Mouse (Mus musculus): ENCODE results near the gene Pex5. TPM values are rescaled to one million over a fixed set of nuclear protein-coding genes. Genes with fewer than 3 reads are reported as not detected.

Gene Pex5
- polyA plus RNA-seq, 1 experiment from 2014 or later: 43.3 TPM

- DNase-seq (ENCODE audit: low spot score): no peak
- H3K4me3 ChIP-seq: no peak overlapping the region
- no peaks in the 10 kb centered on the region for H3K9me3 ChIP-seq
- H3K27me3 ChIP-seq (replicated peaks; ENCODE audit: low read depth, poor library complexity, severe bottlenecking): no peaks in the 10 kb centered on the region
- no peak overlapping the region for H3K27ac ChIP-seq (replicated peaks)
- 61% methylated on average over 4 of the region's 4 CpGs for WGBS
- H3K4me1 ChIP-seq: no peaks in the 10 kb centered on the region
- no peaks in the 10 kb centered on the region for H3K36me3 ChIP-seq (replicated peaks)
Observed at GRCm38 (mm10) chr6:124377494-124378255, 37.2 kb downstream of the Pex5 start.

- H3K4me1 ChIP-seq: peaks cover 4% of the 10 kb centered on the region; the same call in 1 of the 2 replicates
- H3K36me3 ChIP-seq (replicated peaks): no peaks in the 10 kb centered on the region
- H3K4me3 ChIP-seq: no peak overlapping the region
- 86% methylated on average over 5 of the region's 5 CpGs for WGBS
- no peaks in the 10 kb centered on the region for H3K9me3 ChIP-seq
- no peak overlapping the region for H3K27ac ChIP-seq (replicated peaks)
- H3K27me3 ChIP-seq (replicated peaks; ENCODE audit: low read depth, poor library complexity, severe bottlenecking): no peaks in the 10 kb centered on the region
- no peak for DNase-seq (ENCODE audit: low spot score)
Observed at GRCm38 (mm10) chr6:124376311-124376710, 38.6 kb downstream of the Pex5 start.

- H3K27ac ChIP-seq (replicated peaks): no peak overlapping the region
- H3K9me3 ChIP-seq: no peaks in the 10 kb centered on the region
- no peak overlapping the region for H3K4me3 ChIP-seq
- 88% methylated on average over 11 of the region's 11 CpGs for WGBS
- no peak for DNase-seq (ENCODE audit: low spot score)
- H3K4me1 ChIP-seq: peaks cover 4% of the 10 kb centered on the region; the same call in 1 of the 2 replicates
- no peaks in the 10 kb centered on the region for H3K27me3 ChIP-seq (replicated peaks; ENCODE audit: low read depth, poor library complexity, severe bottlenecking)
- no peaks in the 10 kb centered on the region for H3K36me3 ChIP-seq (replicated peaks)
Observed at GRCm38 (mm10) chr6:124375435-124375884, 39.4 kb downstream of the Pex5 start.

- Histone ChIP-seq H3K27ac (replicated peaks) (no peak overlapping the region), H3K4me3 (no peak overlapping the region), H3K27me3 (replicated peaks; ENCODE audit: low read depth, poor library complexity, severe bottlenecking) (no peaks in the 10 kb centered on the region), H3K4me1 (peaks cover 4% of the 10 kb centered on the region; the same call in 1 of the 2 replicates), H3K9me3 (no peaks in the 10 kb centered on the region), H3K36me3 (replicated peaks) (no peaks in the 10 kb centered on the region)
- DNase-seq (ENCODE audit: low spot score): no peak
- WGBS: 89% methylated on average over 4 of the region's 4 CpGs
Observed at GRCm38 (mm10) chr6:124374683-124375082, 40.2 kb downstream of the Pex5 start.

GRCm38 (mm10) chr6:124373584-124374206, 41.2 kb downstream of the Pex5 start:
- DNase-seq (ENCODE audit: low spot score): no peak
- H3K4me1 ChIP-seq: peaks cover 4% of the 10 kb centered on the region; the same call in 1 of the 2 replicates
- H3K9me3 ChIP-seq: no peaks in the 10 kb centered on the region
- no peak overlapping the region for H3K4me3 ChIP-seq
- H3K36me3 ChIP-seq (replicated peaks): no peaks in the 10 kb centered on the region
- no peak overlapping the region for H3K27ac ChIP-seq (replicated peaks)
- WGBS: 88% methylated on average over 6 of the region's 6 CpGs
- no peaks in the 10 kb centered on the region for H3K27me3 ChIP-seq (replicated peaks; ENCODE audit: low read depth, poor library complexity, severe bottlenecking)

GRCm38 (mm10) chr6:124364328-124364727, 50.5 kb downstream of the Pex5 start:
- WGBS: 46% methylated on average over 5 of the region's 5 CpGs
- Histone ChIP-seq H3K9me3 (no peaks in the 10 kb centered on the region), H3K27me3 (replicated peaks; ENCODE audit: low read depth, poor library complexity, severe bottlenecking) (no peaks in the 10 kb centered on the region), H3K36me3 (replicated peaks) (no peaks in the 10 kb centered on the region), H3K4me1 (no peaks in the 10 kb centered on the region), H3K4me3 (no peak overlapping the region), H3K27ac (replicated peaks) (no peak overlapping the region)
- DNase-seq (ENCODE audit: low spot score): no peak

- H3K36me3 ChIP-seq (replicated peaks): no peaks in the 10 kb centered on the region
- H3K9me3 ChIP-seq: no peaks in the 10 kb centered on the region
- no peak overlapping the region for H3K4me3 ChIP-seq
- no peaks in the 10 kb centered on the region for H3K27me3 ChIP-seq (replicated peaks; ENCODE audit: low read depth, poor library complexity, severe bottlenecking)
- WGBS: 65% methylated on average over 6 of the region's 6 CpGs
- no peak overlapping the region for H3K27ac ChIP-seq (replicated peaks)
- no peaks in the 10 kb centered on the region for H3K4me1 ChIP-seq
- DNase-seq (ENCODE audit: low spot score): no peak
Observed at GRCm38 (mm10) chr6:124360549-124360948, 54.3 kb downstream of the Pex5 start.

GRCm38 (mm10) chr6:124358953-124359352, 55.9 kb downstream of the Pex5 start:
- no peaks in the 10 kb centered on the region for H3K4me1 ChIP-seq
- H3K4me3 ChIP-seq: no peak overlapping the region
- no peaks in the 10 kb centered on the region for H3K36me3 ChIP-seq (replicated peaks)
- no peaks in the 10 kb centered on the region for H3K9me3 ChIP-seq
- H3K27ac ChIP-seq (replicated peaks): no peak overlapping the region
- WGBS: 82% methylated on average over 6 of the region's 6 CpGs
- no peak for DNase-seq (ENCODE audit: low spot score)
- no peaks in the 10 kb centered on the region for H3K27me3 ChIP-seq (replicated peaks; ENCODE audit: low read depth, poor library complexity, severe bottlenecking)

- Histone ChIP-seq H3K27ac (replicated peaks) (no peak overlapping the region), H3K4me1 (no peaks in the 10 kb centered on the region), H3K9me3 (no peaks in the 10 kb centered on the region), H3K36me3 (replicated peaks) (no peaks in the 10 kb centered on the region), H3K27me3 (replicated peaks; ENCODE audit: low read depth, poor library complexity, severe bottlenecking) (no peaks in the 10 kb centered on the region), H3K4me3 (no peak overlapping the region)
- WGBS: 84% methylated on average over 2 of the region's 2 CpGs
- no peak for DNase-seq (ENCODE audit: low spot score)
Observed at GRCm38 (mm10) chr6:124353246-124353645, 61.6 kb downstream of the Pex5 start.

Other genes with a start within 250 kb of the Pex5 start
- not detected in 2 replicates for gene Vmn2r27, start 183.2 kb downstream of the Pex5 start, polyA plus RNA-seq (2016; fragmentation: Nextera tagmentation; extraction: Ambion mirVana)
- not detected in 2 replicates for gene Cd163, start 110.4 kb downstream of the Pex5 start, polyA plus RNA-seq (2016; fragmentation: Nextera tagmentation; extraction: Ambion mirVana)
- 5.5 and 8.7 TPM in 2 replicates for gene Clstn3, start 49.7 kb upstream of the Pex5 start, polyA plus RNA-seq (2016; fragmentation: Nextera tagmentation; extraction: Ambion mirVana)
- 0.42 and 0.47 TPM in 2 replicates for gene C1rl, start 78.0 kb upstream of the Pex5 start, polyA plus RNA-seq (2016; fragmentation: Nextera tagmentation; extraction: Ambion mirVana)
- 0.13 TPM in 1 of 2 replicates, not detected in the other for gene C1ra, start 97.3 kb upstream of the Pex5 start, polyA plus RNA-seq (2016; fragmentation: Nextera tagmentation; extraction: Ambion mirVana)
- gene C1s1, start 127.3 kb upstream of the Pex5 start, polyA plus RNA-seq (2016; fragmentation: Nextera tagmentation; extraction: Ambion mirVana): 0.70 and 1.2 TPM in 2 replicates
- not detected in 2 replicates for gene C1rb, start 155.2 kb upstream of the Pex5 start, polyA plus RNA-seq (2016; fragmentation: Nextera tagmentation; extraction: Ambion mirVana)
- gene C1s2, start 221.0 kb upstream of the Pex5 start, polyA plus RNA-seq (2016; fragmentation: Nextera tagmentation; extraction: Ambion mirVana): not detected in 2 replicates
- gene Lpcat3, start 248.0 kb upstream of the Pex5 start, polyA plus RNA-seq (2016; fragmentation: Nextera tagmentation; extraction: Ambion mirVana): 41.4 and 46.6 TPM in 2 replicates

All from embryonic facial prominence, embryonic 10.5 days (tissue).